Mouse (Mus musculus) layer of hippocampus, adult 11-12 months (tissue): ENCODE results near the gene Zfp580.
A peak's percentile ranks its signal among the peaks of the same experiment; 100 is the strongest.

Source experiments
- DNase-seq: peaks from one replicate; pipeline ENCODE4 v3.0.0; 2022; ENCODE audit warnings: low spot score

The Zfp580 gene

GRCm38 (mm10) chr7:5035628-5036027 lies 15.7 kb upstream of the Zfp580 start:
- DNase-seq = no peak

- DNase-seq = peak; percentile 6
Measured at GRCm38 (mm10) chr7:5036136-5036535, 15.2 kb upstream of the Zfp580 start.

- no peak for DNase-seq
Measured at GRCm38 (mm10) chr7:5037026-5037425, 14.3 kb upstream of the Zfp580 start.

- DNase-seq = no peak
Measured at GRCm38 (mm10) chr7:5037467-5037866, 13.9 kb upstream of the Zfp580 start.

- DNase-seq = peak; percentile 89
Measured at GRCm38 (mm10) chr7:5038109-5038732, 13.1 kb upstream of the Zfp580 start, which contains the start of gene Zfp784. Zfp784 (minus strand) TSS chr7:5038446.

- no peak for DNase-seq
Measured at GRCm38 (mm10) chr7:5038940-5039339, 12.4 kb upstream of the Zfp580 start.

GRCm38 (mm10) chr7:5044981-5045380 lies 6.4 kb upstream of the Zfp580 start:
- DNase-seq = no peak

- no peak for DNase-seq
Measured at GRCm38 (mm10) chr7:5046112-5046511, 5.2 kb upstream of the Zfp580 start.

- no peak for DNase-seq
Measured at GRCm38 (mm10) chr7:5047313-5047712, 4.0 kb upstream of the Zfp580 start.

- no peak for DNase-seq
Measured at GRCm38 (mm10) chr7:5052438-5052837, 1.1 kb downstream of the Zfp580 start.

- no peak for DNase-seq
Measured at GRCm38 (mm10) chr7:5052931-5053343, 1.6 kb downstream of the Zfp580 start.

- no peak for DNase-seq
Measured at GRCm38 (mm10) chr7:5053456-5054179, 2.3 kb downstream of the Zfp580 start.

- DNase-seq = peak; percentile 64
Measured at GRCm38 (mm10) chr7:5056651-5057263, 5.4 kb downstream of the Zfp580 start.

- DNase-seq = no peak
Measured at GRCm38 (mm10) chr7:5057381-5057780, 6.0 kb downstream of the Zfp580 start.

- DNase-seq = no peak
Measured at GRCm38 (mm10) chr7:5057804-5058203, 6.5 kb downstream of the Zfp580 start.

- DNase-seq = no peak
Measured at GRCm38 (mm10) chr7:5058631-5059030, 7.3 kb downstream of the Zfp580 start.

- DNase-seq = no peak
Measured at GRCm38 (mm10) chr7:5059421-5059820, 8.1 kb downstream of the Zfp580 start.

GRCm38 (mm10) chr7:5060239-5060731 lies 8.9 kb downstream of the Zfp580 start:
- DNase-seq = peak; percentile 84

GRCm38 (mm10) chr7:5060944-5061773 lies 9.8 kb downstream of the Zfp580 start:
- peak; percentile 99 for DNase-seq

GRCm38 (mm10) chr7:5061774-5062359 lies 10.5 kb downstream of the Zfp580 start, which contains the start of gene U2af2:
U2af2 (plus strand) TSS chr7:5062143.
- peak; percentile 93 for DNase-seq

GRCm38 (mm10) chr7:5062360-5063001 lies 11.1 kb downstream of the Zfp580 start:
- DNase-seq = no peak
